Mouse (Mus musculus) megakaryocyte, embryonic 14.5 days (primary cell): ENCODE measurements around the gene Mapkapk3.

Source experiments
- FLI1 ChIP-seq: IDR thresholded peaks from 2 replicates; pipeline ENCODE4 v1.6.1; 2012; ENCODE audit warnings: low read length, inconsistent platforms, mixed read lengths
- GATA1 ChIP-seq: IDR thresholded peaks from 3 replicates; pipeline ENCODE4 v1.6.1; 2012; ENCODE audit warnings: mixed read lengths, low read length, inconsistent platforms, borderline replicate concordance

DNA sequence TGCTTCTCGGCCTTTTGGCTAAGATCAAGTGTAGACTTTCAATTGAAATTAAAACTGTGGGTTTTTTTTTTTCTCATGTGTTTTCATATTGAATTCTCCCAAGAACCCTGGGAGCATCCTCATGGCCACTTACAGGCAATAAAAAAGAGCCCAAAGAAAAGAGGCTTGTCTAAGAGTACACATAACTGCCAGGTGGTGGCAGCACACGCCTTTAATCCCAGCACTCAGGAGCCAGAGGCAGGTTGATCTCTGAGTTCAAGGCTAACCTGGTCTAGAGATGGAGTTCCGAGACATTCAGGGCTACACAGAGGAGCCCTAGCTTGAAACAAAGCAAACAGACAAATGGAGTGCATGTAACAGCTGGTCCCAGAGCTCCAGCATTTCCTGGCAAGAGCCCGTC, 43.5 kb downstream of the Mapkapk3 start:
- TF ChIP-seq GATA1 (no peak), FLI1 (no peak)
